Mouse (Mus musculus): ENCODE data around the gene Sdhb. TPM values are rescaled to one million over a fixed set of nuclear protein-coding genes. Genes with fewer than 3 reads are reported as not detected.

Sdhb gene
- polyA plus RNA-seq, 1 experiment from 2014 or later: 442 TPM

GRCm38 (mm10) chr4:141020811-141021613 is 60.0 kb downstream of the Sdhb start:
- peaks cover 25% of the 10 kb centered on the region for H3K4me1 ChIP-seq (ENCODE audit: control insufficient read depth, insufficient read depth, low read length)
- H3K27me3 ChIP-seq (ENCODE audit: control insufficient read depth, insufficient read depth, low read length): no peaks in the 10 kb centered on the region
- peak; percentile 71 for ATAC-seq (ENCODE audit: low FRiP score, low TSS enrichment)
- H3K9me3 ChIP-seq (ENCODE audit: control insufficient read depth, low read length): no peaks in the 10 kb centered on the region
- peak overlapping the region; percentile 27 for H3K4me2 ChIP-seq (replicated peaks; ENCODE audit: low read depth, low read length)
- H3K9ac ChIP-seq (ENCODE audit: low read depth, low read length): peak overlapping the region; percentile 48; the same call in 1 of the 2 replicates
- no peak overlapping the region for H3K4me3 ChIP-seq (ENCODE audit: low read length)
- H3K27ac ChIP-seq (ENCODE audit: low read depth, low read length): peak overlapping the region; percentile 85
- 18% methylated on average over 14 of the region's 14 CpGs for WGBS
- H3K36me3 ChIP-seq (ENCODE audit: control insufficient read depth, insufficient read depth, low read length): peaks cover 42% of the 10 kb centered on the region

GRCm38 (mm10) chr4:141021614-141021929 is 60.6 kb downstream of the Sdhb start:
- Histone ChIP-seq H3K4me2 (replicated peaks; ENCODE audit: low read depth, low read length) (no peak overlapping the region), H3K9ac (ENCODE audit: low read depth, low read length) (peak overlapping the region; percentile 48; the same call in 1 of the 2 replicates), H3K27ac (ENCODE audit: low read depth, low read length) (peak overlapping the region; percentile 85), H3K4me1 (ENCODE audit: control insufficient read depth, insufficient read depth, low read length) (peaks cover 25% of the 10 kb centered on the region), H3K9me3 (ENCODE audit: control insufficient read depth, low read length) (no peaks in the 10 kb centered on the region), H3K27me3 (ENCODE audit: control insufficient read depth, insufficient read depth, low read length) (no peaks in the 10 kb centered on the region), H3K4me3 (ENCODE audit: low read length) (no peak overlapping the region), H3K36me3 (ENCODE audit: control insufficient read depth, insufficient read depth, low read length) (peaks cover 40% of the 10 kb centered on the region)
- no peak for ATAC-seq (ENCODE audit: low FRiP score, low TSS enrichment)
- WGBS: 70% methylated on average over 11 of the region's 11 CpGs

GRCm38 (mm10) chr4:141024052-141024451 is 63.0 kb downstream of the Sdhb start:
- H3K4me2 ChIP-seq (replicated peaks; ENCODE audit: low read depth, low read length): no peak overlapping the region
- peaks cover 51% of the 10 kb centered on the region for H3K36me3 ChIP-seq (ENCODE audit: control insufficient read depth, insufficient read depth, low read length)
- no peak overlapping the region for H3K4me3 ChIP-seq (ENCODE audit: low read length)
- no peak overlapping the region for H3K27ac ChIP-seq (ENCODE audit: low read depth, low read length)
- H3K27me3 ChIP-seq (ENCODE audit: control insufficient read depth, insufficient read depth, low read length): no peaks in the 10 kb centered on the region
- H3K9ac ChIP-seq (ENCODE audit: low read depth, low read length): no peak overlapping the region
- H3K4me1 ChIP-seq (ENCODE audit: control insufficient read depth, insufficient read depth, low read length): peaks cover 25% of the 10 kb centered on the region
- no peak for ATAC-seq (ENCODE audit: low FRiP score, low TSS enrichment)
- WGBS: 70% methylated on average over 9 of the region's 9 CpGs
- no peaks in the 10 kb centered on the region for H3K9me3 ChIP-seq (ENCODE audit: control insufficient read depth, low read length)

- H3K36me3 ChIP-seq (ENCODE audit: control insufficient read depth, insufficient read depth, low read length): peaks cover 53% of the 10 kb centered on the region
- H3K4me2 ChIP-seq (replicated peaks; ENCODE audit: low read depth, low read length): no peak overlapping the region
- 86% methylated on average over 27 of the region's 27 CpGs for WGBS
- H3K27ac ChIP-seq (ENCODE audit: low read depth, low read length): no peak overlapping the region
- no peaks in the 10 kb centered on the region for H3K9me3 ChIP-seq (ENCODE audit: control insufficient read depth, low read length)
- H3K4me1 ChIP-seq (ENCODE audit: control insufficient read depth, insufficient read depth, low read length): peaks cover 22% of the 10 kb centered on the region
- H3K27me3 ChIP-seq (ENCODE audit: control insufficient read depth, insufficient read depth, low read length): no peaks in the 10 kb centered on the region
- ATAC-seq (ENCODE audit: low FRiP score, low TSS enrichment): no peak
- no peak overlapping the region for H3K9ac ChIP-seq (ENCODE audit: low read depth, low read length)
- H3K4me3 ChIP-seq (ENCODE audit: low read length): no peak overlapping the region
These were observed 64.0 kb downstream of the Sdhb start for GRCm38 (mm10) chr4:141024992-141025391.

Other genes with a start within 250 kb of the Sdhb start
- gene Padi6, start 218.6 kb upstream of the Sdhb start, polyA plus RNA-seq (2014; fragmentation: Nextera tagmentation; extraction: Ambion mirVana): not detected in 2 replicates
- 1.1 and 1.3 TPM in 2 replicates for gene Padi4, start 187.0 kb upstream of the Sdhb start, polyA plus RNA-seq (2014; fragmentation: Nextera tagmentation; extraction: Ambion mirVana)
- 0.08 and 0.21 TPM in 2 replicates for gene Padi3, start 150.6 kb upstream of the Sdhb start, polyA plus RNA-seq (2014; fragmentation: Nextera tagmentation; extraction: Ambion mirVana)
- 0.09 and 0.39 TPM in 2 replicates for gene Padi1, start 115.4 kb upstream of the Sdhb start, polyA plus RNA-seq (2014; fragmentation: Nextera tagmentation; extraction: Ambion mirVana)
- gene Padi2, start 54.9 kb upstream of the Sdhb start, polyA plus RNA-seq (2014; fragmentation: Nextera tagmentation; extraction: Ambion mirVana): 13.9 and 22.6 TPM in 2 replicates
- 26.5 and 39.5 TPM in 2 replicates for gene Atp13a2, start 25.7 kb downstream of the Sdhb start, polyA plus RNA-seq (2014; fragmentation: Nextera tagmentation; extraction: Ambion mirVana)
- gene Mfap2, start 49.2 kb downstream of the Sdhb start, polyA plus RNA-seq (2014; fragmentation: Nextera tagmentation; extraction: Ambion mirVana): 412 and 476 TPM in 2 replicates
- 10.3 and 13.2 TPM in 2 replicates for gene Crocc, start 99.3 kb downstream of the Sdhb start, polyA plus RNA-seq (2014; fragmentation: Nextera tagmentation; extraction: Ambion mirVana)
- 64.4 and 79.8 TPM in 2 replicates for gene Necap2, start 117.2 kb downstream of the Sdhb start, polyA plus RNA-seq (2014; fragmentation: Nextera tagmentation; extraction: Ambion mirVana)
- gene Spata21, start 127.1 kb downstream of the Sdhb start, polyA plus RNA-seq (2014; fragmentation: Nextera tagmentation; extraction: Ambion mirVana): 0.27 and 0.95 TPM in 2 replicates
- gene Szrd1, start 178.6 kb downstream of the Sdhb start, polyA plus RNA-seq (2014; fragmentation: Nextera tagmentation; extraction: Ambion mirVana): 23.3 and 46.4 TPM in 2 replicates
- 22.0 and 26.8 TPM in 2 replicates for gene Fbxo42, start 186.7 kb downstream of the Sdhb start, polyA plus RNA-seq (2014; fragmentation: Nextera tagmentation; extraction: Ambion mirVana)